Mouse (Mus musculus) cerebellum, adult 9-10 months (tissue): ENCODE data around the gene Gm13279.
"Not testable (repeated sequence)": the region's sequence is repeated elsewhere in the genome, so short reads cannot be mapped to it uniquely, and the experiment has no call there.

ENCODE experiments used
- DNase-seq: peaks from one replicate; pipeline ENCODE4 v3.0.0; 2022

The Gm13279 gene

GRCm38 (mm10) chr4:88799365-88799764 is 2.2 kb downstream of the Gm13279 start, which contains the start of gene Gm13285:
TSS of gene Gm13285 (plus strand) at chr4:88799665.
- DNase-seq: not testable (repeated sequence)

- DNase-seq: not testable (repeated sequence)
These were observed 5.8 kb downstream of the Gm13279 start, which contains the start of gene Gm13287 for GRCm38 (mm10) chr4:88802954-88803353. TSS of gene Gm13287 (plus strand) at chr4:88803254.

DNA sequence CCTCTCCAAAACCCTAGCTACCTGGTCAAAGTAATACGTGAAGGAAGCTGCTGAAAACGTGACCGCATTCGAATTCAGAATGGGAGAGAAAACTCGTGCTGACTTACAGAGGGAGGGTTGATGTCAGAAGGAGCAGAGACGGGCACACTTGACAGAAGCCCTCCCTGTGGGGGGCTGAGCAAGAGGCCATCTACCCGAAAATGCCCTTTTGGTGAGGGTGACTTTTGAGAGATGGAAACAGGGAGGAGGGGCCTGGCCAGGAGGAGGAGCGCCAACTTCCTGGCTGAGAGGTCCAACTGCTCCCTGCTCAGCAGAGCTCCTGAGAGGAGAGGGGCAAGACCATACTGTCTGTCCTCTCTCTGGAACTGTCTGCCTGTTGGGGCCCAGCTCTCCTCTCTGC is 8.0 kb downstream of the Gm13279 start, which contains the start of gene Gm13288:
Gene Gm13288, plus strand, starts transcription at position 301 of the 400 bp plus-strand sequence.
- not testable (repeated sequence) for DNase-seq

DNA sequence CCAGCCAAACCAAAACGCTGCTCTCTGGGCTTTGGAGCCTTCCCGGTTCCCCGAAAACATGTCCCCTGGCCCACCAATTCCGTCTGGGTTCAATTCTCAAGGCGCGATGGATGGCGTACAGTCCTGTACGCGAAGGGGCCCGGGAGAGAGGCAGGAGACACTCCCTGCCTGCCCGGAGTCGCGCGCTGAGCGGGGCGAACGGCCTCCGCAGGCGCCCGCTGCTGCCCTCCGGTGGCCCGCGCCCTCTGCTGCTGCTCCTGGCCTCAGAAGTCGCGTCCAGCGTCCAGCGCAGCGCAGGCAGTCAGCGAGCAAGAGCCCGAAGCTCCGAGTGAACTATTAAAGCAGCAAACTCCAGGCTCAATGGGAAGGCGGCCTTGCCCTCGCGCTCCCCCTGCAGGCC is 8.6 kb downstream of the Gm13279 start:
- not testable (repeated sequence) for DNase-seq

GRCm38 (mm10) chr4:88815928-88816327 is 18.7 kb downstream of the Gm13279 start, which contains the start of gene Ifna7:
TSS of gene Ifna7 (plus strand) at chr4:88816228.
- DNase-seq: no peak

- DNase-seq: no peak
These were observed 22.5 kb downstream of the Gm13279 start, which contains the start of gene Ifna11 for GRCm38 (mm10) chr4:88819659-88820058. TSS of gene Ifna11 (plus strand) at chr4:88819959.

DNA sequence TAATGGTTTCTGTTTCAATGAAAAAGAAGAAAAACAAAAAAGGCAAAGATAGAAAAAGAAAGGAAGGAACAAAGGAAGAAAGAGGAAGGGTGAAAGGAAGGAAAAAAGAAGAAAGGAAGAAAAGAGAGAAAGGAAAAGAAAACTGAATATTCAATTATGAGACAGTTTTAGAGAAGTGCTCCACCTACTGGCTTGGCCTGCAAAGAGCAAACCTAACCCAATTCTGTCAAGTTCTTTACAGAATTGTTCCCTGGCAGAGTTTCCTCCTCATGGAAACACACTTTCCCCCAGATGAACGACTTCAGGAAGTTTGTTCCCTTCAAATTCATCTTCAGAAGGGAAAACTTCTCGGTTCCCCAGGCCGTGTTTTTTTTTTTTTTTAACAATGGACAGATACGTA is 25.8 kb downstream of the Gm13279 start:
- no peak for DNase-seq

GRCm38 (mm10) chr4:88827116-88827515 is 29.9 kb downstream of the Gm13279 start, which contains the start of gene Ifna6:
TSS of gene Ifna6 (plus strand) at chr4:88827416.
- not testable (repeated sequence) for DNase-seq

DNA sequence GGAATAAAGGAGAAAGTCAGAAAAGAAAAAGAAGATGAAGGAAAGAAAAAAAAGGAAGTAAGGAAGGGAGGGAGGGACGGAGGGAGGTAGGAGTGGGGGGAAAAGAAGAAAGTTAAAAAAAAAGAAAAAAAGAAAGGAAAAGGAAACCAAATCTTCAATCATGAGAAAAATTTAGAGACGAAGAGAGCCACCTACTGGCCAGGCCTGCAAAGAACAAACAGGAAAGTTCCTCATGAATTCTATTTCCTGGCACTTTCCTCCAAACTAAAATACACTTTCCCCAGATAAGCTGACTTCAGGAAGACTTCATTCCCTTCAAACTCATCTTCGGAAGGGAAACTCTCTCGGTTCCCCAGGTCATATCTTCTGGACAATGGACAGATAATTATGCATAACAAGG is 33.3 kb downstream of the Gm13279 start:
- no peak for DNase-seq

GRCm38 (mm10) chr4:88835225-88835624 is 38.0 kb downstream of the Gm13279 start, which contains the start of gene Ifna5:
TSS of gene Ifna5 (plus strand) at chr4:88835525.
- DNase-seq: not testable (repeated sequence)

- no peak for DNase-seq
These were observed 41.6 kb downstream of the Gm13279 start for GRCm38 (mm10) chr4:88838828-88839227.

- no peak for DNase-seq
These were observed 42.9 kb downstream of the Gm13279 start for GRCm38 (mm10) chr4:88840058-88840457.

- no peak for DNase-seq
These were observed 44.3 kb downstream of the Gm13279 start, which contains the start of gene Ifna4 for GRCm38 (mm10) chr4:88841438-88841911. TSS of gene Ifna4 (plus strand) at chr4:88841861.

GRCm38 (mm10) chr4:88845334-88845733 is 48.1 kb downstream of the Gm13279 start:
- DNase-seq: no peak
